Mouse (Mus musculus): Measurements from ENCODE around the gene Sik1. TPM values are rescaled to one million over a fixed set of nuclear protein-coding genes. Genes with fewer than 3 reads are reported as not detected.

Sik1 gene
- polyA plus RNA-seq, 1 experiment = 9.7 TPM

- Histone ChIP-seq H3K27ac (ENCODE audit: insufficient read depth, low read length) (no peak overlapping the region), H3K4me1 (ENCODE audit: control insufficient read depth, insufficient read depth, low read length) (no peaks in the 10 kb centered on the region), H3K4me3 (ENCODE audit: insufficient read depth, low read length) (no peak overlapping the region)
- TF ChIP-seq CTCF (IDR thresholded peaks at IDR 0.05; ENCODE audit: extremely low read depth, insufficient read depth, low read length) = no peak
- TF ChIP-seq POLR2A (IDR thresholded peaks at IDR 0.05; ENCODE audit: extremely low read depth, insufficient read depth, low read length) = no peak
Observed at GRCm38 (mm10) chr17:31836264-31836607, 19.4 kb downstream of the Sik1 start.

GRCm38 (mm10) chr17:31835528-31836263 is 19.9 kb downstream of the Sik1 start:
- no peaks in the 10 kb centered on the region for H3K4me1 ChIP-seq (ENCODE audit: control insufficient read depth, insufficient read depth, low read length)
- H3K4me3 ChIP-seq (ENCODE audit: insufficient read depth, low read length) = no peak overlapping the region
- TF ChIP-seq CTCF (IDR thresholded peaks at IDR 0.05; ENCODE audit: extremely low read depth, insufficient read depth, low read length) = no peak
- no peak for TF ChIP-seq POLR2A (IDR thresholded peaks at IDR 0.05; ENCODE audit: extremely low read depth, insufficient read depth, low read length)

GRCm38 (mm10) chr17:31834320-31835065 is 21.1 kb downstream of the Sik1 start:
- Histone ChIP-seq H3K4me1 (ENCODE audit: control insufficient read depth, insufficient read depth, low read length) (no peaks in the 10 kb centered on the region), H3K4me3 (ENCODE audit: insufficient read depth, low read length) (no peak overlapping the region), H3K27ac (ENCODE audit: insufficient read depth, low read length) (no peak overlapping the region)
- no peak for TF ChIP-seq CTCF (IDR thresholded peaks at IDR 0.05; ENCODE audit: extremely low read depth, insufficient read depth, low read length)
- TF ChIP-seq POLR2A (IDR thresholded peaks at IDR 0.05; ENCODE audit: extremely low read depth, insufficient read depth, low read length) = no peak

More at GRCm38 (mm10) chr17:31835528-31836263, 19.9 kb downstream of the Sik1 start:
- H3K27ac ChIP-seq (ENCODE audit: insufficient read depth, low read length) = no peak overlapping the region

GRCm38 (mm10) chr17:31833752-31834151 is 21.9 kb downstream of the Sik1 start:
- H3K4me1 ChIP-seq (ENCODE audit: control insufficient read depth, insufficient read depth, low read length) = no peaks in the 10 kb centered on the region
- H3K4me3 ChIP-seq (ENCODE audit: insufficient read depth, low read length) = no peak overlapping the region
- TF ChIP-seq CTCF (IDR thresholded peaks at IDR 0.05; ENCODE audit: extremely low read depth, insufficient read depth, low read length) (no peak), POLR2A (IDR thresholded peaks at IDR 0.05; ENCODE audit: extremely low read depth, insufficient read depth, low read length) (no peak)
- H3K27ac ChIP-seq (ENCODE audit: insufficient read depth, low read length) = no peak overlapping the region

GRCm38 (mm10) chr17:31832577-31832964 is 23.0 kb downstream of the Sik1 start:
- Histone ChIP-seq H3K4me3 (ENCODE audit: insufficient read depth, low read length) (no peak overlapping the region), H3K4me1 (ENCODE audit: control insufficient read depth, insufficient read depth, low read length) (no peaks in the 10 kb centered on the region), H3K27ac (ENCODE audit: insufficient read depth, low read length) (no peak overlapping the region)
- TF ChIP-seq POLR2A (IDR thresholded peaks at IDR 0.05; ENCODE audit: extremely low read depth, insufficient read depth, low read length) (no peak), CTCF (IDR thresholded peaks at IDR 0.05; ENCODE audit: extremely low read depth, insufficient read depth, low read length) (no peak)

- TF ChIP-seq CTCF (IDR thresholded peaks at IDR 0.05; ENCODE audit: extremely low read depth, insufficient read depth, low read length) (no peak), POLR2A (IDR thresholded peaks at IDR 0.05; ENCODE audit: extremely low read depth, insufficient read depth, low read length) (no peak)
Observed at GRCm38 (mm10) chr17:31831866-31832576, 23.6 kb downstream of the Sik1 start.

GRCm38 (mm10) chr17:31831097-31831865 is 24.3 kb downstream of the Sik1 start:
- Histone ChIP-seq H3K4me1 (ENCODE audit: control insufficient read depth, insufficient read depth, low read length) (no peaks in the 10 kb centered on the region), H3K4me3 (ENCODE audit: insufficient read depth, low read length) (no peak overlapping the region), H3K27ac (ENCODE audit: insufficient read depth, low read length) (no peak overlapping the region)
- TF ChIP-seq CTCF (IDR thresholded peaks at IDR 0.05; ENCODE audit: extremely low read depth, insufficient read depth, low read length) = no peak
- no peak for TF ChIP-seq POLR2A (IDR thresholded peaks at IDR 0.05; ENCODE audit: extremely low read depth, insufficient read depth, low read length)

More at GRCm38 (mm10) chr17:31831866-31832576, 23.6 kb downstream of the Sik1 start:
- H3K27ac ChIP-seq (ENCODE audit: insufficient read depth, low read length) = no peak overlapping the region
- H3K4me3 ChIP-seq (ENCODE audit: insufficient read depth, low read length) = no peak overlapping the region
- H3K4me1 ChIP-seq (ENCODE audit: control insufficient read depth, insufficient read depth, low read length) = no peaks in the 10 kb centered on the region

GRCm38 (mm10) chr17:31830506-31831075 is 25.0 kb downstream of the Sik1 start:
- no peak overlapping the region for H3K4me3 ChIP-seq (ENCODE audit: insufficient read depth, low read length)
- TF ChIP-seq POLR2A (IDR thresholded peaks at IDR 0.05; ENCODE audit: extremely low read depth, insufficient read depth, low read length) (no peak), CTCF (IDR thresholded peaks at IDR 0.05; ENCODE audit: extremely low read depth, insufficient read depth, low read length) (no peak)
- no peaks in the 10 kb centered on the region for H3K4me1 ChIP-seq (ENCODE audit: control insufficient read depth, insufficient read depth, low read length)
- H3K27ac ChIP-seq (ENCODE audit: insufficient read depth, low read length) = no peak overlapping the region

GRCm38 (mm10) chr17:31828916-31829315 is 26.7 kb downstream of the Sik1 start:
- Histone ChIP-seq H3K27ac (ENCODE audit: insufficient read depth, low read length) (no peak overlapping the region), H3K4me3 (ENCODE audit: insufficient read depth, low read length) (no peak overlapping the region), H3K4me1 (ENCODE audit: control insufficient read depth, insufficient read depth, low read length) (no peaks in the 10 kb centered on the region)
- TF ChIP-seq CTCF (IDR thresholded peaks at IDR 0.05; ENCODE audit: extremely low read depth, insufficient read depth, low read length) = no peak
- no peak for TF ChIP-seq POLR2A (IDR thresholded peaks at IDR 0.05; ENCODE audit: extremely low read depth, insufficient read depth, low read length)
